Mouse (Mus musculus) brain, embryonic 18.5 days (tissue): ENCODE results near the gene Tmco4.
"Not testable (repeated sequence)": the region's sequence is repeated elsewhere in the genome, so short reads cannot be mapped to it uniquely, and the experiment has no call there.

Source experiments
- DNase-seq: peaks from one replicate; pipeline ENCODE4 v3.0.0-alpha.2; 2012; ENCODE audit warnings: low read depth, low spot score

Gene Tmco4

DNA sequence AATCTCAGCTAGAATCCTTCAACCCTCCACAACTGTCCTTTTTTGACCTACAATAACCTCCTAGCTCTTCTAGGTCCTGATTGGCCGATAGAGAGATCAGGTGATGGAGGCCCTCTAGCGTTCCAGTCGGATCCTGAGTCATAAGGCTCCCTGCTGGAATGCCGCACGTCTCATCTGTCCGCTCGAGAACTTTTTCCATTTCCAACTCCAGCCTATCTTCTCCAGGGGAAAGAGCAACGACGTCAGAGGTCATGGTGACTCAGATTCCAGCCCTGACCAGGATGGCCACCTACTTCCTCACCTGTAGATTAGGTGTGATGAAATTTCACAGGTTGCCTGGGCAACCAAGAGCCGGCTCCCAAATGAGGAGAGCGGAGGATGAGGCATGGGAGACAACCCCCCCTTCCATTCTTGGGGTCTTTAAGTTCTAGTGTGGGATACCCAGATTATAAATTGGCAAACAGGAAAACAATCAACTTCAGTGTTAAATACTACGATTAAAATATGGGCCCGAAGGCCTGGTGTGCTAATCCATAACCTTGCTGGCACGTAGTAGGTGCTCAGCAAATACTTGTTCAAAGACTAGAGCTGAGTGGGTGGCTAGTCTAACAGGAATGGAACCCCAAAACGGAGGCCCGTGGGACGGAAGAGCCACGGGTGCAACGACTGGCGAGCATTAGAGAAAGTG is 405 bp upstream of the Tmco4 start:
- no peak for DNase-seq

- no peak for DNase-seq
Observed at GRCm38 (mm10) chr4:138973719-138974115, 1.0 kb downstream of the Tmco4 start.

DNA sequence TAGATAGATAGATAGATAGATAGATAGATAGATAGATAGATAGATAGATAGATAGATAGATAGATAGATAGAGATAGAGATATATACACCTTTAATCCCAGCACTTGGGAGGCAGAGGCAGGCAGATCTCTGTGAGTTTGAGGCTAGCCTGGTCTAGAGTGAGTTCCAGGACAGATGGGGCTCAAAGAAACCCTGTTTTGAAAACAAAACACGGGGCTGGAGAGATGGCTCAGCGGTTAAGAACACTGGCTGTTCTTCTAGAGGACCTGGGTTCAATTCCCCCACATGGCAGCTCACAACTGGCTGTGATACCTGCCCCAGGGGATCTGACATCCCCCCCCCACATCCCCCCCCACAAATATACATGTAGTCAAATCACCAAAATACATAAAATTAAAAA is 1.9 kb downstream of the Tmco4 start:
- DNase-seq: not testable (repeated sequence)

DNA sequence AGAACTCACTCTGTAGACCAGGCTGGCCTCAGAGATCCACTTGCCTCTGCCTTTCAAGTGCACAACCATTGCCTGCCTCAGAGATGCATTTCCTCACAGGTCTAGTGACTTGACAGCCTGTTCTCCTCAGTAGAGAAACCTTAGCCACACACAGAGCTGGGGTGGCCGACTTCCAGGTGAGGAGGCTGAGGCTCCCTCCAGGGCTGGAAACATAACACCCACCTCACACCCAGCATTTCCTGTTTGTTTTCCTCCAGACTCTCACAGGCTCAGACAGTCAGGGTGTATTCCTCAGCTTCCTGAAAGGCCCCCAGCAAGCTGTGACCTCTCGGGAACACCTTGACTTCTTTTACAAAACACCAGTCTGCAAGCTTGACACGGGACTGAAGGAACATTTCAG is 2.5 kb downstream of the Tmco4 start:
- DNase-seq: no peak

- DNase-seq: no peak
Observed at GRCm38 (mm10) chr4:138976046-138976445, 3.4 kb downstream of the Tmco4 start.

DNA sequence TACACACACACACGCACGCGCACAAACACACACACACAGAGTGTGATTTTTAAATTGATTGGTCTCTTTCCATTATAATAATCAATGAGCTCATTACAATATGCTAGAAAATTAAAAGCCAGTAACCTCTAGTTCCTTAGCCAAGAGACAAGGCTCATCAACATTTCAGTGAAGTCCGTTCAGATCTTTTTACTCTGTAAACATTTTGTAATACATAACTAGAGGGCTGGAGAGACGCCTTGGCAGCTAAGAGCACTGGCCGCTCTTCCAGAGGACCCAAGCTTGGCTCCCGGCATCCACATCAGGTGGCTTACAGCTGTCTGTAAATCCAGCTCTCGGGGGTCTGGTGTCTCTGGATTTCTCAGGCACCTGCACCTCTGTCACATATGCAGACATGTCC is 7.3 kb downstream of the Tmco4 start:
- no peak for DNase-seq

DNA sequence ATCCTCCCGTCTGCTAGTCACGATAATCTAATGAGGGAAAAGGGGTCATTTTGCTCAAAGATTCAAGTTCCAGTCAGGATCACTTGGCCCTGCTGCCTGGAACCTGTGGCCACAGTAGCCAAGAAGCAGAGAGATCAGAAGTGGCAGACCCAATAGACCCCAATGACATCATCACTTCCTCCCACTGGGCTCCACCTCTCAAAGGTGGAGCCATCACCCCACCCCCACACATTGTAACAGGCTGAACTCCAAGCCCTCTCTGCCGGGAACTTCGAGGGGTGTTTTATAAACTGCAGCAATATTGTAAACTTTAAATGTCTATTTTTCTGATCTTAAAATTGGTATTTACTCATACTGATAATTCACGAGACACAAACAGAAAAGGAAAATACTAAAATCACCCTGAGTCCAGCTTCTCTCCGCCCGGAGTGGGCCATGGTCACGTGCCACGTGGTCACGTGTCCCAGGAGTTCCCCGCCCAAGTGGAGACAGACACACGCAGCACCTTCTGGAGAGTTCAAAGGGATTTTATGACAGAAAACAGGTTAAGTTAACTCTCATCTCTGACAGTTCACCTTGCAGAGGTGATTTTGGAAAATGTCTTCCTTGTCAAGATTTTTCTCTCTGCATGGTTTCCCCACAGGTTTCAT is 8.2 kb downstream of the Tmco4 start:
- DNase-seq: no peak

DNA sequence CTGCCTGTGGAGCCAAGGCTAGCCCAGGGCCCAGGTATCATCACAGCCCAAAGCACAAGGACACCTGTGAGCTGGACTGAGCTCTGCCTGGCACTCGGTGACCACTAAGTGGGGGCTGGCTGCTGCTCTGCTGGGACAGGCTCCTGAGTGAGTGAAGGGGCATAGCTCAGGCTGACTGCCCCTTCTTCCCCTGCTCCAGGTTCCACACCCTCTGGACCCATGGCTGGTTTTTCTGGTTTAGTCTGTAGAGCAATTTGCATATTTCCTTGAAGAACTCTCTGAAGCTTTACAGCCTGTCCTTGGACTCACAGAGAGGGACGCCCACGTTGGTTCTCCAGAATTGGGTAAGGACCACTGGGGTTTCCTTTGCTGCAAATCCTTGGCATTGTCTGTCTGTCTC is 10.7 kb downstream of the Tmco4 start:
- no peak for DNase-seq

DNA sequence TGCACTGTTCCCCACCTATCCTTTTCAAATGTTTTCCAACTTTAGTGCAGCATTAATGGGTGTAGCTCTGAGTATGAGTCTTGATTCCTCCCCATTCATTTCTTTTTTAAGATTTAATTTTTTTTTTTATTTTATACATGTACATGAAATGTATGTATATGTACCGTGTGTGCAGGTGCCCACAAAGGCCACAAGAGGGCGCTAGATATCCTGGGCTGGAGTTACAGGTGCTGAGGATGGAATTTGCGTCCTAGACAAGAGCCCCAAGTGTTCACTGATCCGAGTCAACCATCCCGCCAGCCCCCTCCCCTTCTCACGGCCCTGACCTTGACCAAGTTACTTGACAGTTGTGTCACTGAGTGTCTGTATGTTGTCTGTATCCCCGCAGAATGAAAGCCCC is 12.1 kb downstream of the Tmco4 start:
- DNase-seq: no peak

GRCm38 (mm10) chr4:138986280-138986679 is 13.6 kb downstream of the Tmco4 start:
- no peak for DNase-seq

- DNase-seq: no peak
Observed at GRCm38 (mm10) chr4:138994389-138994788, 21.7 kb downstream of the Tmco4 start.

DNA sequence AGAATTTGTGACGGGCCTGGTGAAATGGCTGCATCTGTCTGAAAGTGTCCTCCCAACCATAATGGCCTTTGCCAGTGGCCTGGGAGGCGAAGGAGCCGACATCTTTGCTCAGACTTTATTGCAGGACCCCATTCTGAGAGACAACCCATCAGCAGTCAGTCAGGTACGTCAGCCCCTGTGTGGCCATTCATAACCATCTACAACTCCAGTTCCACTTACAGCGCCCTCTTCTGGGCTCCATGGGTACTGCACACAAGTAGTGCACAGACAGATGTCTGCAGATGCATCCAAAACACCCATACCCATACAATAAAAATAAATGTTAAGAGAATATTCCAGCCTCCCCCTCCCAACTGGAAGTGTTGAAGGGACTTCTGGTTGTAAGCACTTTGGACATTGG is 23.7 kb downstream of the Tmco4 start:
- no peak for DNase-seq

- DNase-seq: no peak
Observed at GRCm38 (mm10) chr4:138997121-138997520, 24.4 kb downstream of the Tmco4 start.

GRCm38 (mm10) chr4:138998611-138999010 is 25.9 kb downstream of the Tmco4 start:
- no peak for DNase-seq

DNA sequence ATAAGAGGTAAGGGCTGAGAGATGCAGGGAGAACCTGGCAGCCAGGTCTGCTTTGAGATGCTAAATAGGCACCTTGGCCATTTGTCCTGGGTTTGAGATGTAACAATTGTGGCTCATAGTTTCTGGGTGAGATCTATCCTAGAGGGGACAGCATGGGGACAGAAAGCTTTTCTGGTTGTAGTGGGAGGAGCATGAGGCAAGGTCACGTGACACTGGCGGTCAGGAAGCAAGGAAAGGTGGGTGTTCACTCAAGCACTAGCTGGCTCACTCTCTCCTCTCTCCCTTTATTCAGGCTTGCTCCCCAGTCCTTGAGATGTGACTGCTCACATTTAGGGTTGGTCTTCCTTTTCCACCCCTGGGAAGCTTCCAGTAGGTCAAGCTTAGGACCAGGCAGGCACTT is 28.3 kb downstream of the Tmco4 start:
- DNase-seq: no peak

DNA sequence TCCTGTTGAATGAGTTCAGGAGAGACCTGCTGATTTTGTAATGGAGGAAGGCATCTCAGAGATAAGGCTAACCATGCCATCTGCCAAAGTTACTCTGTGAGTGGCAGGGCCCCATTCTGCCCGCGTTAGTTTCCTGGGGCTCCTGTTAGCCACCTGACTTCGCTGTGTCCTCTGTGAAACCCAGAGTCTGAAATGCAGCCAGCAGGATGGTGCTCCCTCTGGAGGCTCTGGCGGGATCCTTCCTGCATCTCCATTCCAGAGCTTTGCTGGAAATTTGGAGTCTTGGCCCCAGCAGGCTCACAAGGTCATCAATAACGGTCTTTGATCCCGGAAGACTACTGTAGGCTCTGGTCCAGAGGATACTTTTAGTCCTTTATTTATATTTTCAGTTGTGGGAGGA is 28.7 kb downstream of the Tmco4 start:
- no peak for DNase-seq

GRCm38 (mm10) chr4:139004067-139004466 is 31.4 kb downstream of the Tmco4 start:
- no peak for DNase-seq

GRCm38 (mm10) chr4:139005214-139005613 is 32.5 kb downstream of the Tmco4 start:
- DNase-seq: no peak

DNA sequence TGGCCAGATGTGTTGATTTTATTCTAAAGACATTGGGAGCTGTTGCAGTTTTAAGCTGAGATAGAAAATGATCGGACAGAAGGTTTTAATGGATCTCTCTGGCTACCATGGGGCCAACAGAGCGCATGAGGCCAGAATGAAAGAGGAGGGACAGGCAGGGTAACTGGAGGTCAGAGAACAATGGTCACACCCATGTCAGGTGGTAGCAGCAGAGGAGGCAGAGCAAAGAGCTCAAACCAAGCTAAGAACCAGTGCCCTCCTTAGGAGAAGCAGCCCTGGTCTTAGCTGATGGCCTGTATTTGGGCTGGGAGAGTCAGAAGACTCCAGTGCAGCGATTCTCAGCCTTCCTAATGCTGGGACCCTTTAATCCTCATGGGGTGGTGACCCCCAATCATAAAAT is 34.7 kb downstream of the Tmco4 start:
- DNase-seq: no peak

DNA sequence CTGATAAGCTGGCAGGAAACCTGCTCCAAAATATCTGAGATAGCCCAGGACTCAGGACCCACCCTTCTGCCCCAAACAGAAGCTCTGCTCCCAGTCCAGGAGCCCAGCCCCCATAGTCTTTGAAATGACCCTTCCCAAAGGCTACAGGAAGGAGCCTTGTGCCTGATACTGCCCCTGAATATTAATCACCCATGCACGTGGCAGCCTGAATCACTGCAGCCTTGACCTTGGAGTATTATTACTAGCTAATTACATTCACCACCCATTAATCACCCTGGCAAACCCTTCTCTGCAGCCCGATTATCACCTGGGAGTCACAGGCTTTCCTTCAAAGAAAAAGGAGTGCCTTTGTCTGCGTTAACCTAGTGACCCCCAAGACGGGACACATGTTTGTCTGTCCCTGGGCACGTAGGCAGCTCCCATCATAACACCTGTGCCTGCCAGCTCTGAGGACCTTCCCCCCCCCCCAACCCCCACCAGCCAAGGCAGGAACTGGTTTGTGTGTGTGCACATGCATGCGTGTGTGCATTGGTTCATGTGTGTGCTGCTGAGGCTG is 35.4 kb downstream of the Tmco4 start:
- no peak for DNase-seq

- DNase-seq: no peak
Observed at GRCm38 (mm10) chr4:139011201-139011702, 38.6 kb downstream of the Tmco4 start.

GRCm38 (mm10) chr4:139013281-139013680 is 40.6 kb downstream of the Tmco4 start:
- DNase-seq: no peak

DNA sequence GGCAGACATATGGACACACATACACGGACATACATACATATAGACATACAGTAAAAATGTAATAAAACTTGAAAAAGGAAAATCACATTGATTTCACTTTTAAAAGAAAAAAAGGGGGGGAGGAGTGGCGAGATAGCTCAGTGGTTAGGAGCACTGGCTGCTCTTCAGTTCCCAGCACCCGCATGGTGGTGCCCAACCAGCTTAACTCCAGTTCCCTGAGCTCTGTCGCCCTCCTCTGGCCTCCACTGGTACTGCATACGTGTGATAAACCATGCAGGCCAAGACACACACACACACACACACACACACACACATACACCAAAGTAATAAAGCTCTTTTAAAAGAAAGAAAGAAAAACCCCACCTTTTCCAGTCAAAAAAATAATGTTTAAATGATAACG is 42.1 kb downstream of the Tmco4 start:
- no peak for DNase-seq
